Mouse (Mus musculus) mouse embryonic stem cell (cell line): Measurements from ENCODE around the gene Tfap2a.

Experiments
- in situ Hi-C, 2 experiments: fragments of 300-500 bp; cut with MboI; formaldehyde crosslinking; loops; 1 replicate in 1 of 2; 3 replicates in 1 of 2; pipeline ENCODE4 v1.14.3; 2019 to 2020; ENCODE audit warnings: low sequenced_read_pairs in 2 of 2, low pct_unique_long_range_greater_than_20kb in 1 of 2, mixed read lengths in 1 of 2; ENCODE audit not compliant: unreplicated experiment in 1 of 2

The Tfap2a gene

DNA sequence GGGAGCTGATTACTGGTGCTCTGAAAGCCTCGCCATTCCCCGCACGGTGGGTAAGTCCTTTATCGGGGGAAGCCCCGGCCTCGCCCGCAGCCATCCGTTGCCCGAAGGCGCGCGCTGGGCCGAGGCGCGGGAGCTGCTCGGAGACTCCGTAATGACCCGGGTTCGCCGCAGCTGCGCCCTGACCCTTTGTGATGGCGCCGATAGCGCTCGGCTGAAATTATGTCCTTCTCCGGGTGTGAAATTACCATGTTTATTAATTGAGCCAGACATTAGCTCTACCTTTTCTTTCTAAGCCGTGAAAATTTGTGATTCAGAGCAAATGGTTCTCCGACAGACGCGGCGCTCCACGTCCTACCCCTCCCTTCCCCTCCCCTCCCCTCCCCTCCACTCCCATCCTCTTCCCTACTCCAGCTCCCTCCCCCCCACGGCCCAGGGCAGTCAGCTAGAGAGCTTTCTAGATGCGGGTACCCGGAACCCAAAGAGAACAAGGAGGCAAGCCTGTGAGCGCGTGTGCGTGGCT lies 34.1 kb downstream of the Tfap2a start:
- in situ Hi-C loops = no loop called here

DNA sequence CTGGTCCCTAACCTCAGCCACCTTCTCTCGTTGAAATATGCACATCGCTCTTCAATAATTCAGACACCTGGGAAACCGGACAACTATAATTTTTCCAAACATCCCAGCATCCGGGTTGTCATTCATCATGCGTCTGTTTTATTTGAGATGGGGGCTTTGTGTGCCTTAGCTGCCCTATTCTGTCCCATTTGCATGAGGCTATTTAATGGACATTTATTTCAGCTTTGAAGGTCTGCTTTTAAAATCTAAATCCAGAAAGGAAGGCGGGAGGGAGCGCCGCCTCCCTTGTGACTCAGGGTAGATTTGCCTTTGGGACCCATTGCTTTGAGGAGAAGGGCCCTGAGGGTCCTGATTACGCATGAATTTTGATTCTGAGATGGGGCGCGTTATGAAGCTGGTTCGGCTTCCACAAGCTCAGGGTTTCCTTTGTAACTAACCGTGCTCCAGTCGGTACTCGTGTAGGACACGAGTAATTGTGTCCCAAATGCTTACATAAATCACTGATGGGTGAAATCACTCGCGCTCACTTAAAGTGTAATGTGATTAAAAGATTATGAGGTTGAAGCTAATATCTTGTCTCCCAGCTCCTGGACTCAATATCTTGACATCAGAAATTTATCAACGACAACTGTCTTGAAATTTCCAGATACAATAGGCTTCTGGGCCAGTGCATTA lies 34.9 kb downstream of the Tfap2a start:
- in situ Hi-C loops = no loop called here

- in situ Hi-C loops = no loop called here
Measured at GRCm38 (mm10) chr13:40702361-40703122, 35.6 kb downstream of the Tfap2a start.

- in situ Hi-C loops = no loop called here
Measured at GRCm38 (mm10) chr13:40701691-40702090, 36.5 kb downstream of the Tfap2a start.

DNA sequence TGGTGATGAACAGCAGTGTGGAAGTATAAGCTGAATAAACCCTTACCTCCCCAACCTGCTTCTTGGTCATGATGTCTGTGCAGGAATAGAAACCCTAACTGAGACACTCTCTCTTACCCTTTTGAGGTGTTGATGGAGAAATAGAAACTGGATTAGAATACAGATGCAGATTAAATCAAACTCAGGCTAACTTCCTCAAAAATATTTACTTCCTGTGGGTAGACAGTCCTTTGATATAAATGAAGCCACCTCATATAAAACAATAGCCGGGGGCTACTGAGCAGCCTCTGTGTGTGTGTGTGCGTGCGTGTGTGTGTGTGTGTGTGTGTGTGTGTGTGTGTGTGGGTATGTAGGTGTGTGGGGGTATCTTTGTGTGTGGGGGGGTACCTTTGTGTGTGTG lies 52.4 kb downstream of the Tfap2a start:
- in situ Hi-C loops = no loop called here

DNA sequence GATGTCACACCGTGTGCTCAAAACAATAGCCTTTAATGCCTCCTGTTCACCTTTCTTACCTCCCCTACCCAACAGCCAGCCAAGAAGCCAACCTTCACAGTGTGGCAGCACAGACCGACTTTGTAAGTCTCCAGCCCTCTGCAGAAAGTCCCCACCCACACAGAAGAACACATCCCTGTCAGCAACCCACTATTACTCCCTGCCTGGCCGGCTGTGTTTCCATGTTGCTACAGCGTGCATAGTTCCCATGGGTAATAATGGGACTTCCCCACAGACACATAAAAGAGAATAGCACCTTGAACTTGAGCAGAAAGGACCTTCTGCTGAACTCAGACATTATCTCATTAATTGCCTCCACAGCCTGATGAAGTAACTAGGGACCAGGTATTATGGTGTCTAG lies 61.4 kb downstream of the Tfap2a start:
- in situ Hi-C loops = no loop called here
